Mouse (Mus musculus): ENCODE data around the gene Larp1.

The Larp1 gene

DNA sequence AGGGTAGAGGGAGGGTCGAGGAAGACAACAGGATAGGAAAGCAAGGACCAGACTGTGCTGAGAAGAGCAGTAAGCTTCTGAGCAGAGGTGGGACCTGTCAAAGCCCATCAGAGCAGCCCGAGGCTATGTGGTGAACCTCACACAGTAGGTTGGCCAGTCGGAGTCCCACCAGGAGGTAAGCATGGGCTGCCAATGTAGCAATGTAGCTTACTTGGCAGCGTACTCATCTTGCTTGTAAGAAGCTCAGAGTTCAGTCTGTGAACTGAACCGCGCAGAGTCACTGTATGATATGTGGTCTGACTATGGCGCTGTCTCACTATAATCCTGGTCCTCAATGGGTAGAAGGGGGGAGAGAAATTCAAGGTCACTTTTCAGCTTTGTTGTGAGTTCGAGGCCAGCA, 5.7 kb upstream of the Larp1 start:
- no peak for DNase-seq (ENCODE audit: low read depth, low spot score)

DNA sequence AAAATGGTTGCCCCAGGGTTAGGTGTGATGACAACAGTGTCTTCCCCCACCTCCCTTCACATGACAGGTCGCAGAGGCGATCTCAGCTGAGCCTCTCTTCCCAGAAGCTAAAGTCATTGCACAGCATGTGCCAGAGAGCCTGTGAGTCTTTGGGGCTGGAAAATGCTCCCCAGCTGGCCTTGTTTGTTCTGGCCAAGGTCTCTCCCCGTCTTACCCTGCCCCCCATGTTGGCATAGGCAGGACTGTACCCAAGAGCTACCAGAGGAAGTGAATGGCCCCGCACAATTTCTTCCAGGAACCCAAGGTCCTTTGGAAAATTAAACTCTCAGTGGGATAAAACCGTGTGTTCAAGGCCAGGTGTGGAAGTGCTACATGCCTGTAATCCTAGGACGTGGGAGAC, 5.1 kb upstream of the Larp1 start:
- no peak for DNase-seq (ENCODE audit: low read depth, low spot score)

DNA sequence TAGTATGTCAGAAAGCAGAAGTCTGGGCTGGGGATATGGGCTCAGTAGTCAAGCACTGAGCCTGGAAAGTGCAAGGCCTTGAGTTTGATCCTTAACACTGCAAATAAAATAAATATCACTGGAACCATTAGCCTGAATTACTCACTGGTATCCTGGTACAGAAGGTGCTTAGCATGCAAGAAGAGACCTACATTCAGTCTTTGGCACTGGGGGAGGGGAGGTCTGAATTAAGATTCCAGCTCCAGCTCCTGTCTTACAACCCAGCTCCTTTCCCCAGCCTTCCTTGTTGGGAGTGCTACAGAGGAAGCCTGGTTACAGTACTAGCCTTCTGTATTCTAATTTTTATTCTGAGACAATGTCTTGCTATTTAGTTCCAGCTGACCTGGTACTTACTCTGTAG, 3.8 kb upstream of the Larp1 start:
- DNase-seq (ENCODE audit: low read depth, low spot score), result no peak

DNA sequence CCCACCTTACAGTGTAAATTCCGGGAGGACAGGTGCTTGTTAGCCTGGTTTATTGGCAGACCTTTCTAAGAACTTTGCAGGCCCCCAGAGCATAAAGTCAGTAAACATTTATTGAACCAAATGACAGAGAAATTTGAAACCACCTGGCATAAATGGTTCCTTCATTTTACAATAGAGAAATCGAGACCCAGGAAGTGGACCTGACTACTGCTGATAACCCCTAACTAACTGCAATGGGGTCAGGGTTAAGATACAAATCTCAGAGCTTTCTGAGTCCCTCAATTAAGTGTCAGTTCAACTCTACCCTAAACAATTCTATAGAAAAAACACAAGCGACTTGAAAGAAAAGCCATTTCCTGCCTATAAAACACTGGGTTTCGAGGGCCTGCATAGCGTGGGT, 851 bp upstream of the Larp1 start:
- DNase-seq (ENCODE audit: low read depth, low spot score), result peak; percentile 20

DNA sequence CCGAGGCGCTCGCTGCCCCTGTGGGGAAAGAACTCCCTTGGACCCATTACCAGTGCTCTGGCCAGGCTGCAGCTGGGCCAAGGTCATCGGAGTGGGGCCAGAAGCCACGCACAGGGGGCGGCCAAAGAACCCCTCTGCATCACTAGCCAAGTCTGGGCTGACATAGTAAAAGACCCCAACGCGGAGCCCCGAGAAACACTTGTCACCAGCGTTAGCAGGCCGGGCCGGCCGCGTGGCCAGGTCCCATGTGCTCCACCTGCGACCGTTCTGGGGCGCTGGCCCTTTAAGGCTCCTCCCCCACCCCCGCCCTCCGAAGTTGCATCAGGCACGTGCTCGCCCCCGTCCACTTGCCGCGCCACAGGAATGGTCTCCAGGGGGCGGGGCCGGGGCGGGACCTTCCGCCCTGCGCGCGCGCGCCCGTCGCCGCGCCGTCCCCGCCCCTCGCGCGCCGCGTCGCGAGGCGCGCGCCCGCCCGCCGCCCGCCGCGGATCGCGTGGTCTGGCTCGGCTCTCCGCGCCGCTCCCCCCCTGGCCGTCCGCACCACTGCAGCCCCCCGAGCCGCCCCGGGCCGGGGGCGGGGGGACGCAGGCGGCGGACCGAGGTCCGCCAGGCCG, 320 bp upstream of the Larp1 start:
- DNase-seq (ENCODE audit: low read depth, low spot score), result peak; percentile 92

DNA sequence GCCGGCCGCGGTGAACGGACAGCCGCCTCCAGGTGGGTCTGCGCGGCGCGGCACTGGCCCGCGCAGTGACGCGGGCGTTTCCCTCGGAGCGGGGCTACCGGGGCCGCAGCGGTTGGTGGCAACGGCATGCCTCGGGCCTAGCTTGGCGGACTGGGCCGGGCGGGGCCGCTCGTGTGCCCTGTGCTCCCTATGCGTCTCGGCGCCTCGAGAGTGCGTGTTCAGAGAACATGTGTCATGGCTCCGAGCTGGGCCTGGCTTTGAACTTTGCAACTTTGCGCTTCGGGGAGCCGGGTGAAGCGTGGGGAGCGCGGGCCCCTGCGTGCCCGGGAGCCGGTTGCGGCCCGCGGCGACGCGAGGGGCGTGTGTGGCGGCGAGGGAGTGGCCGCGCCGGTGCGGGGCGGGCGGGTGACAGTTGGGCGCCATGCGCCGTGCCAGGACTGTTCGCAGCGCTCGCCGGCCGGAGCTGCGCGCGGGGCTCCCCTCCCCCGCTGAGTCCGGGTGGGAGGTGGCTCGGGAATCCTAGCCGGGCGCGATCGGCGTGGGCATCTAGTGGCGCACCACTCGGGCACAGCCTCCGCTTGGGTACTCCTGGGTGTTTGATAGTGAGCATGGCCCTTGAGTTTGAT, 765 bp downstream of the Larp1 start:
- peak; percentile 13 for DNase-seq (ENCODE audit: low read depth, low spot score)

DNA sequence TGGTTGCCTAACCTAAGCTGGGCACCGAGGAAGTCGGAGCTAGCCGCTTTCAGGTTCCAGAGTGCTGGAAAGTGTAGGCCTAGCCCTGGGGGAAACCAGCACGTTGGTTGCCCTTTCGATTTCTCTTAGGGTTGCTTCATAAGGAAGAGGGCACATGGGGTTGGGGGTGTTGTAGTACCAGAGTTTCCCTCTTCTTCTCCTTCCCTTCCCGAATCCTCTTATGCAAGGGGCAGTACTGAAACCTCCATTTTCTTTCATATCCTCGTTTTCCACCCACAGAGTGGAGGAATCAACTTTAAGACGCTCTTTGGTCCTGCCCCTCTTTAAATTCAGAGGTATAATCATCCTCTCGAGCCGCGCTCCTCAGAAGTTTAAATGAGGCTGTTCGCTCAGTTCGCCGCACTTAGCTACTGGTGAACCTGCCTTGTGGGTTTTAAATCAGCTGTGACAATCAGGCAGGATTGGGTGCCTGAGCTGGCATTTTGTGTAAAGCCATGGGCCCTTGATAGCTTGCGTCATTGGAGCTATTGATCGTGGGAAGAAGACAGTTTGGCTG, 1.4 kb downstream of the Larp1 start:
- no peak for DNase-seq (ENCODE audit: low read depth, low spot score)

DNA sequence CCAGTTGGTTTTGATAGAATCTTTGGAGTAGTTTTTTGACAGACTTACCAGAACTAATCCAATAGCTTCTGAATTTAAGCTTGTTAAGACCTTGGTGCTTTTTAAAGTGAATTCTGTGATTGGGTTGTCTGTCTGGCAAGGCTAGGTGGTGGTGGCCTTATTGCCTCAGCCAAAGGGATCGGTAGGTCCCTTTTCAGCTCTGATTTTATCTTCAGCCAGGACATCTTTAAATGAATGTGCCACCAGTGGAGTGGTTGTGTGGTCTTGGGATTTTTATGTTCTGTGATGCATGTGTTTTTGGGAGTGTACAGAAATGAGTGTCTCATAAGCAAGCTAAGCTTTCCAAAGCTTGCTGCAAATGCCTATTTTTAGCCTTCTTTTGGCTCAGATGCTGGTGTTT, 2.1 kb downstream of the Larp1 start:
- no peak for DNase-seq (ENCODE audit: low read depth, low spot score)

DNA sequence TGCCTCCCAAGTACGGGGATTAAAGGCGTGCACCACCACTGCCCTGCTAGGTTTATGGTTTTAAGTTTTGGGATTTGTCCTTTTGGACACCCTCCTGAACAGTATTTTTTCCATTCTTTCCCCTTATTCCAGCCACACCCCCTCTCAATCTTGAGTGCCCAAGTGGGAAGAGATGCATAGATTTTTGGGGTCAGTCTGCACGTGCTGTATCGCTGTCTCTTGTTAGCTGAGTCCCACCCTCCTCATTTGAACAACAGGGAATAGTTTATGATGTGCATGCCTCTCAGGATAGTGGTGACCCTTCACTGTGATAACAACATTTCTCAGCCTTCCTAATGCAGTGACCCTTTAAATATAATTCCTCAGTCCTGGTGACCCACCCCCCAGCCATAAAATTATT, 2.9 kb downstream of the Larp1 start:
- DNase-seq (ENCODE audit: low read depth, low spot score), result no peak

DNA sequence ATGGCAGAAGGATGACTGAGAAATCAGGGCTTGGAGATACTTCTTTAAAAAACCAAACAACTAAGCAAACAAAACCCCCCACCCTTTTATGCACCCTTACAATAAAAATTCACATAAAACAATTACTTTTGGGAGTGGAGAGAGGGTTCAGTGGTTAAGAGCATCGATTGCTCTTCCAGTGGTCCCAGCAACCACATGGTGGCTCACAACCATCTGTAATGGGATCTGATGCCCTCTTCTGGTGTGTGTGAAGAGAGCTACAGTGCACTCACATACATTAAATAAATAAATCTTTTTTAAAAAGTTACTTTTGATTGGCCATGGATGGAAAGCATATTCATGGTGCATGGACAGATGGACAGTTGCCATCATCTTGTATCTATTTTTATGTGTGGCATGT, 3.8 kb downstream of the Larp1 start:
- no peak for DNase-seq (ENCODE audit: low read depth, low spot score)

DNA sequence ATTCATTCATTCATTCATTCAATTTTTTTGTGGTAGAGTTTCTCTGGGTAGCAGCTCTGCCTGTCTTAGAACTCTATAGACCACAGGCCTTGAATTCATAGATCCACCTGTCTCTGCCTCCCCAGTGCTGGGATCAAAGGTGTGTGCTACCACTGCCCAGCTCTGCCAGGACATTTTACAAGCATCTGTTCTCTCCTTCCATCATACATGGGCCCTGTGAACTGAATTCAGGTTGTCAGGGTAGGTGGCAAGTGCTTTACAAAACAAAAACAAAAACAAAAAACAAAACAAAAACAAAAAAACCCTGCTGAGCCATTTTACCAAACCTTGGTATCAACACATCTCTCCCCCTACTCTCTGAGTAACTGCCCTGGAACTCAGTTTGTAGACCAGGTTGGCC, 4.2 kb downstream of the Larp1 start:
- DNase-seq (ENCODE audit: low read depth, low spot score), result no peak

DNA sequence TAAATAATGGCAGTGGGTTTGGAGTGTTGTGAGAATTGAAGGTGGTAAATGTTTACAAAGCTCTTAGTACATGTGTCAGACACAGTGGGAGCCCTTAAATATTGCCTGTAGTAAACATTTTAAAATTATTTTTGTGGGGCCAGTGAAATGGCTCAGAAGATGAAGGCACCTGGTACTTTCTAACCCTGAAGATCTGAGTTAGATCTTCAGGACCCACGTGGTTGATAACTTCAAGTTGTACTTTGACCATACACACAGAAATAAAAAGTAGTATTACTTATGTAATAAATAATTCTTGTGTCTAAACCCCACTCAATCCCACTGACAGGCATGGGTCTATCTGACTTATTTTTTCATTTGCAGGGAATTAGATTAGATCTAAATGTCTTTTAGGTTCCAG, 5.7 kb downstream of the Larp1 start:
- DNase-seq (ENCODE audit: low read depth, low spot score), result no peak

DNA sequence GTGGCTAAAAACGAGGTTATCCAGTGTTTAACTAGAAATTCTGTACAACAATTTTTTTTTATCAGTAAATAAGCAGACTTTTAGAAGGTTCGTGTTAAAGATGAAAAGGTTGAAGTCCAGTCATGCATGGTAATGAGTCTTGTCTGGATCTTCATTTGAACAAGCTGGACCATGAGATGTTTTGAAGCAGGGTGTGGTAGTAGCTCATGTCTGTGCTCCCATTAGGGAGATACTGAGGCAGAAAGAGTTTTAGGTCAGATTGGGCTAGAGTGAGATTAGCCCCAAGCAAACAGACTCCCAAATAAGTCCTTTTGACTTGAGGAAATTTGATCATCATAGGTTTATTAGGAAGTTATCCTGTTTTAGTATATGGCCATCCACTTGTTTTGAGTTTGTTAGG, 6.5 kb downstream of the Larp1 start:
- no peak for DNase-seq (ENCODE audit: low read depth, low spot score)

DNA sequence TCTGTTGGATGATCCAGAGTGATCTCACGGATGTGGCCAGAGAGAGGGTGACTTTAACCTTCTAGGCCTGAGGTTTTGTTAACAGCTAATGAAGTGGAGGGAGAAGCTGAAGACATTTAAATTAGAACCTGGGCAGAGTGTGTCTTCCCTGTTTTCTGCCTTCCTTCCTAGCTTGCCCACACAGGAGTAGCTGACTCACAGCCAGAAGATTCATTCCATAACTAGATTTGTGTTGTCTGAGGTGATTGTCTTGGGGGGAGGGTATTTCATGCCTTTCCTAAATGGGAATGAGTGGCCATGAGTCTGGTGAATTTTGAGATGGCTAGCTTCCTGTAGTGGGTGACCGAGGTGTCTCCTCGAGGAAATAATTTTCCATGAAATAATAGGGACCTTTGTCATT, 7.5 kb downstream of the Larp1 start:
- DNase-seq (ENCODE audit: low read depth, low spot score), result no peak

DNA sequence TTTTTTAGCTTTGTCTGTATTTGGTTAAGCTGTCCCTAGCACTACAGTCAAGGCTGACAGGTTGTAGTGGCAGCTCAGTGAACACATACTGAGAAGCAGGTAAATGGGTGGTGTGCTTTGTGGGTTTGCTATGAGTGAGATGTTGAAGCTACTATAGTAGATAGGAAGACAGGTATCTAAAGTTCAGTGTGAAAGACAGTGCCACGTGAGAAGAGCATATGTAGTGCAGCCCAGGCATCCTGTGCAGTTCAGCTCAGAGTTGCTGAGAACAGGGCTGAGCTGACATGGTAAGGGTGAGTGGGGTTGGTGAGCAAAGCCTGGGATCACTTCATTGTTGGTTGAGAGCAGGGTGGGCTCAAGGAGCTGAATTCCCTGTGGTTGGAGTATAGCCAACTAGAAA, 8.6 kb downstream of the Larp1 start:
- no peak for DNase-seq (ENCODE audit: low read depth, low spot score)

DNA sequence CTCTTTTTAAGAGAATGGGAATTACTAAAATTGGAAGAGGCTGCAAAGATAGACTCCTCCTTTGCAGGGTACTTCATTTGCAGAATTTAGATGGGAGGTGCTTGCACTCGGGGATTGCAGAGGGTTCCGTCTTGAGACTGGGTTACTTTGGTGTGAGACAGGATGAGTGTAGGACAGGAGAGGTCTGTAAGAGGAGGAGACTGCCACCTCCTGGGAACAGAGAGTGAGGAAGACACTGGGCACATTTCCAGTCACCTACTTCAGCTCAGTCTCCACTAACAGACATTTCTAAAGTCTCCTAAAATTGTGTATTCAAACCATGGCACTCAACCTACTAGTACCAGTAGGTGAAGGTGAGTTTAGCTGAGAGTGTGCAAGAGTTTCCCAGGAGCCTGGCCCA, 9.4 kb downstream of the Larp1 start:
- DNase-seq (ENCODE audit: low read depth, low spot score), result no peak

DNA sequence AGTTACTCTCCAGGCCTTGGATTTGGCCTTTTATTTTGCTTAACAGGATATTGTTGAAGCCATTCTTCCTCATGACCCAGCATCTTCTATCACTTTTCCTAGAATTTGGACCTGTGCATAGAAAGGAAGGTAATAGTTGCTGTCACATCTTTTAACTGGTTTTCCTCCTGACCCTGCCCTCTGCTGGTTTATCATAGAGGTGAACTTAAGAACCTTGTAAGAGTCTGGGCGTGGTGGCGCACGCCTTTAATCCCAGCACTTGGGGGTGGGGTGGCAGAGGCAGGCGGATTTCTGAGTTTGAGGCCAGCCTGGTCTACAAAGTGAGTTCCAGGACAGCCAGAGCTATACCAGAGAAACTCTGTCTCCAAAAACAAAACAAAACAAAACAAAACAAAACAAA, 9.8 kb downstream of the Larp1 start:
- no peak for DNase-seq (ENCODE audit: low read depth, low spot score)

DNA sequence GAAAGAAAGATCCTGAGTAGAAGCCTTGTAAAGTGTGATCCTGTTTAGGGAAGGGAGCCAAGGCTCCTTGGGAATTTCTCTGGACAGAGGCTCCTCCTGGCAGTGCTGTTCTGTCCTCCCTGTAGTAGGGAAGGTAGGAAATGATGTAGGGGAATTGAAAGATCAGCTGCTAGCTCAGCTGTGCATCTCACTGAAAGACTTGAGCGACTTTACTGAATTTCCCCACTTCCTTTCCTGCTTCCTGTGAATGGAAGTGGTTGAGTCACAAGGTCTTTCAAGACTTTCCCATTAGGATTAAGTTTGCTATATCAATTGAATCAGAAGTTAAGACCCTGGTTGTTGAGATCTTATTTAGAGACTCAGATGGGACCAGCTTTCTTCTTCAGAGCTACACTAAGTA, 12.2 kb downstream of the Larp1 start:
- no peak for DNase-seq (ENCODE audit: low read depth, low spot score)

DNA sequence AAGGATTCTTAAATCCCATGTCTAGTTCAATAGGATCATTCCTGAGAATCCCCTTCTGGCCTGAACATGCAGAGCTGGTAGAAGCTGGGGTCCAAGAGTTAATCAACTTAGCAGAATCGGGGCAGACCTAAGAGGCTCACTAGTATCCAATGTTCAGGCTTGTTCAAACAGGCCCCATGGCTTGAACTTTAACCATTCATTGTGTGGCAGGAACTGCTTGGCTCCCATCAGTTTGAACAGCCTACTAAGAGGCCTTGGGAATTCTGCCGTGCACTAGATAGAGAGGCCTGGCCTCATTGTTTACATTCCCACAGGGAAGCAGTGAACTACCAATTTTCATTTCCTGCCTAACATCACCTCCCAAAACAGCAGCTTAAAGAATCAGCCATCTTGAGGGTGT, 12.8 kb downstream of the Larp1 start:
- no peak for DNase-seq (ENCODE audit: low read depth, low spot score)

DNA sequence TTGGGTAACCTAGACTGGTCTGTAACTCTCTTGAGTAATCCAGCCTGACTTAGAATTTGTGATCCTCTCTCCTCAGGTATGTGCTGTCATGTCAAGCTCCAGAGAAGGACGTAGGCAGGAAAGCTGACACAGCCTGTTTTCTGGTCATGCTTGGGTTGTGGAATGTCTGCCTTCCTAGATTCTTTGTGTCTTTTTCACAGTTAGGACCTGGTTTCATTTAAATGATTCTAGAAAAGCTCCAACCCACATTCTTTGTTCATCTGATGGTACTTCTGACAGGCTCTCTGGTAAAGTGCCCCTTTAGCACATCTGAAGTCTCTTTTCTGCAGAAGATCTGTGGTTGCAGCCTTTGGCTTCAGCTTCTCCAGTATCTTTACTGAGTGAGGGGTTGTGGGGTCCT, 15.4 kb downstream of the Larp1 start:
- no peak for DNase-seq (ENCODE audit: low read depth, low spot score)

DNA sequence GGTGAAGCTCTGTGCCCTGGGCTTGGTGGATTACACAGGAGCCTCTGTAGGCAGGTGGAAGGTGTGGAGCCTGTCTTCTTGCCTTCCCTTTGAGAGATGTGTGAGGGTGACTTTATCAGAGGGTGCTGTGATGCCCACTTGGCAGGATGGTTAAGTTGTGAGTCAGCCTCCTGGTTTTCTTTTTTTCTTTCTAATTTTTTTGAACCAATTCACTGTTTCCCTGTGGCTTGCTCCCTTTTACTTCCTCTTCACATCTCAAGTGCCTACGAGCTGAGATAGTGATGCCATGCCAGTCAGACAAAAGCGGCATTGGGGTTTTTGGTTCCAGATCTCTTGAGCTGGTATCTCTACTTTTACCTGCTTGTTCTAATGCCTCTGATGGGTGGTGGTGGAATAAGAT, 15.8 kb downstream of the Larp1 start:
- no peak for DNase-seq (ENCODE audit: low read depth, low spot score)

DNA sequence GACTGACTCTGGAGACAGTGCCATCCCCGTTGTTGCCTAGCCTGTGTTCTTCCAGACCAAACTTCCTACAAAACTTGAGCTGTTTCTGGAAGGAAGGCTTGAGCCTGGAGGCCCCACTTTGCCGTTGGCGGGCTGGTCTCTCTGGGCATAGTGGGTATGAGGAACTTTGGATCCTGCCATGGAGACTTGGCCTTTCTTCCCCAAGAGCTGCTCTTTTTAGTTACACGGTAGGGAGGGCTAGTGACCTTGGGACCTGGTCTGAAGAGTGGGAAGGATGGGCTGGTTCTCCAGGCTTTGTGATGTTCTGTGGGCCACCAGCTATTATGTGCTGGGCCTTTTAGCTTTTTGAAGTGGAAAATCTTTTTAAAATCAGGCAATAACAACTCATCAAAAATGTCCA, 17.0 kb downstream of the Larp1 start:
- DNase-seq (ENCODE audit: low read depth, low spot score), result no peak

DNA sequence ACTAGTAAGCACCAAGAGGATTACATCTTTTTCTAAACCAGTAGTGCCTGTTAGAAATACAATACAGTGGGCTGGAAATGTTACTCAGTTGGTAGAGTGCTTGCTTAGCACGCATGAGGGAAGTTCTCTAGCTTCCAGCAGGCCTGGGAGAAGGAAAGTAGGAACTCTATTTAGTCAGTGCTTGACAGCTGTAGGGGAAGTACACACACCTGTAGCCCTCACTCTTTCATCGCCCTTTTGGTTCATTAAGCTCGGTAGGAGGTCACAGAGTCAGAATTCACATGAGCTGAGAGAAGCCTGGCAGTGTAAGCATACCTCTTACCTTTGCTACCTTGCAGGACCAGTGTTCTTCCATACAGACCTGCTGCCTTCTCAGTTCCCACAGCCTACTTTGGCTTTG, 17.5 kb downstream of the Larp1 start:
- no peak for DNase-seq (ENCODE audit: low read depth, low spot score)

DNA sequence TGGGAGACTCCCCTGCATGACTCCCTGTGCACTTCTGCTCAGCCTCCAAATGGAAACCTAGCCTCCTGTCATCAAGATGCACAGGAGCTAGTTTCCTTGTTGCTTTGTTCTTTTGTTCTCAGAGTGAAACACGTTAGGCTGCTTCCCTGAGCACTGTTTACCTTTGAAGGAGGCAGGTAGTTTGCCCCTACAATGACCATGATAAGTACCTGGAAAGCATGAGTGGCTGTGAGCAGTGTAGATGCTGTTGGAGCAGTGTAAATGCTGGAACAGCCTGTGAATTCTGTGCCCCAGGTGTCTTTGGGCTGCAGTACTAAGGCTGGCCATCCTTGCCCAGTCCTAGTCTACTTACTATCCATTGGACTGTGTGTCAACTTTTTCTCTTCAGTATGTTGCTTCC, 18.0 kb downstream of the Larp1 start:
- DNase-seq (ENCODE audit: low read depth, low spot score), result no peak

Measured in forelimb bud, embryonic 11.5 days (tissue).